In the genomic region with DNA sequence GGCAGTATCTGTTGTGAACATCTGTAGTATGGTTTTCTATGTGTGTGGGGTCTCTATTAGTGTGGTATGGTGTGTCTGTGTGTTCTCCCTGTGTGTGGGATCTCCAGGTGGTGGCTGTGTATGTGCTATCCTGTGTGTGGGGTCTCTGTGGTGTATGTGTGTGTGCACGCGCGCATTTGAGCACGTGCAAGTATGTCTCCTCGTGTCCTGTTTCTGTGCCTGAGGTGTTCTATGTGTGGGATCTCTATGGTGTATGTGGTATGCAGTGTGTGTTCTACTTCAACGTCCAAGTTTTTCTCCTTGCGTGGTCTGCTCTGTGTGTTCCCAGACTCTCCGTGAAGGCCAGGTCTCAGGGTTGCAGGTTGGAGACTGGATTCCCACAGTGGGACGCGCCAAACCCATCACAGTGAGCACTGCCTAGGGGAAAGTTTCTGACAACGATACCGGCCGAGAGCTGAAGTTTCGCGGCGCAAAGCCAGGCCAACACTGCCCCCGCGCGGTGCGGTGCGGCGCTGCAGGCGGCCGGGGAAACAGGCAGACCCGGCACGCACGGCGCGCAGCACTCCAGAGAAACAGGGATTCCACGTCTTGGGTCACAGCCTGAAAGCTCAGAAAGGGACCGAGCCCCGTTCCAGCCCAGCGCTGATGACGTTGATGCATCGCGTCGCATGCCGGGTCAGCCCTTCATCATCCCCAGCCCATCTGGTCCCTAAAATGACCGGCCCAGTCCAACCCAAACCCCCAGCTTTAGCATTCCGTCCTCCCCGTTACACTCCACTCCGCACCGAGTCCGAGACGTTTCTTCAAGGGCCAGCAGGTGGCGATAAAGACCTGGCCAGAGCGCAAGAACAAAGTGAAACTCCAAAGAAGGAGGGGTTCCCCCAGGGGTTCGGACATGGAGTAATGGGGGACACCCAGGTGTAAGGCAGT, we compare ENCODE assay signal across 8 mouse cellular contexts. TPM values are rescaled to one million over a fixed set of nuclear protein-coding genes. Genes with fewer than 3 reads are reported as not detected.
A peak's percentile ranks its signal among the peaks of the same experiment; 100 is the strongest.
DNase-seq lines count a peak whose midpoint lies in the region; ATAC-seq and TF ChIP-seq lines count a peak whose summit lies in the region.

No protein-coding gene starts in this region.

- H3K27me3 ChIP-seq in hindbrain, embryonic 12.5 days, result 0 out of 2 replicates have a peak, but pooled peaks cover under 1% of the 10 kb centered on the region
- no peaks in the 10 kb centered on the region for H3K27me3 ChIP-seq in lung, postnatal 0 days (replicated peaks; ENCODE audit: insufficient read depth, low read length)

- peak; percentile 97 for DNase-seq in NIH3T3 (ENCODE audit: low read depth)
- peak; percentile 97 to 99 for DNase-seq in cerebellum, postnatal 10 days
- peak; percentile 81 to 94 for DNase-seq in frontal cortex, postnatal 10 days (ENCODE audit: low spot score in 2 of 2)
- peak; percentile 99 for DNase-seq in layer of hippocampus, postnatal 10 days (ENCODE audit: low spot score in 2 of 2)
- peak; percentile 95 for DNase-seq in lung, postnatal 0 days (ENCODE audit: low spot score)
- peak; percentile 100 for DNase-seq in ovary, postnatal 10 days (ENCODE audit: low spot score)
- peak; percentile 85 for DNase-seq in thymus, postnatal 0 days (ENCODE audit: low spot score)

- H3K4me1 ChIP-seq in hindbrain, embryonic 12.5 days, result peaks cover 32% of the 10 kb centered on the region
- H3K4me1 ChIP-seq in lung, postnatal 0 days (ENCODE audit: insufficient read depth, low read depth, low read length), result peaks cover 8% of the 10 kb centered on the region; the same call in 1 of the 2 replicates

- 7% methylated on average over 48 of the region's 48 CpGs for WGBS in hindbrain, embryonic 12.5 days
- 4% methylated on average over 48 of the region's 48 CpGs for WGBS in lung, postnatal 0 days

- H3K27ac ChIP-seq in hindbrain, embryonic 12.5 days, result peak overlapping the region; percentile 81
- peak overlapping the region; percentile 62; the same call in 1 of the 2 replicates for H3K27ac ChIP-seq in lung, postnatal 0 days (ENCODE audit: low read length)

- H3K9ac ChIP-seq in hindbrain, embryonic 12.5 days, result peak overlapping the region; percentile 56
- 0 out of 2 replicates have a peak overlapping the region, but pooled peaks have one; percentile 29 for H3K9ac ChIP-seq in lung, postnatal 0 days (replicated peaks; ENCODE audit: low read depth)

- peak; percentile 76 for ATAC-seq in hindbrain, embryonic 12.5 days (ENCODE audit: low FRiP score)
- ATAC-seq in lung, postnatal 0 days, result peak; percentile 81

- H3K4me2 ChIP-seq in hindbrain, embryonic 12.5 days (replicated peaks), result peak overlapping the region; percentile 52
- H3K4me2 ChIP-seq in lung, postnatal 0 days (replicated peaks; ENCODE audit: low read depth, low read length), result peak overlapping the region; percentile 68

- no peaks in the 10 kb centered on the region for H3K9me3 ChIP-seq in hindbrain, embryonic 12.5 days (replicated peaks)
- no peaks in the 10 kb centered on the region for H3K9me3 ChIP-seq in lung, postnatal 0 days (ENCODE audit: low read length)

- H3K36me3 ChIP-seq in hindbrain, embryonic 12.5 days, result no peaks in the 10 kb centered on the region
- H3K36me3 ChIP-seq in lung, postnatal 0 days (ENCODE audit: insufficient read depth, low read length), result no peaks in the 10 kb centered on the region

- no peak for TF ChIP-seq EP300 in lung, postnatal 0 days (IDR thresholded peaks at IDR 0.05)

- TF ChIP-seq CTCF in lung, postnatal 0 days (IDR thresholded peaks at IDR 0.05), result peak; percentile 91

- peak overlapping the region; percentile 31 for H3K4me3 ChIP-seq in hindbrain, embryonic 12.5 days
- peak overlapping the region; percentile 35 for H3K4me3 ChIP-seq in lung, postnatal 0 days (ENCODE audit: low read depth, low read length)

RNA-seq across cellular contexts. Expression of a gene that starts 9.0 kb away (rescaled TPM):
- 1.9 and 2.2 TPM in 2 replicates for polyA plus RNA-seq in hindbrain, embryonic 12.5 days (2016; fragmentation: Nextera tagmentation; extraction: Ambion mirVana)
- total RNA-seq in layer of hippocampus, postnatal 10 days (2021), result 1 to 10 TPM; 2.0 to 3.2 TPM
- polyA plus RNA-seq in lung, postnatal 0 days (2015; fragmentation: Nextera tagmentation; extraction: Ambion mirVana), result 0.47 and 0.94 TPM in 2 replicates
- 0.90 and 1.1 TPM in 2 replicates for polyA plus RNA-seq in thymus, postnatal 0 days (2015; fragmentation: Nextera tagmentation; extraction: Ambion mirVana)

RNA-seq across cellular contexts. Expression of a gene that starts 13.2 kb away (rescaled TPM):
- 97.2 and 102 TPM in 2 replicates for polyA plus RNA-seq in hindbrain, embryonic 12.5 days (2016; fragmentation: Nextera tagmentation; extraction: Ambion mirVana)
- total RNA-seq in layer of hippocampus, postnatal 10 days (2021), result 10 to 100 TPM; 44.9 to 57.7 TPM
- polyA plus RNA-seq in lung, postnatal 0 days (2015; fragmentation: Nextera tagmentation; extraction: Ambion mirVana), result 49.4 and 50.7 TPM in 2 replicates
- 48.5 and 50.4 TPM in 2 replicates for polyA plus RNA-seq in thymus, postnatal 0 days (2015; fragmentation: Nextera tagmentation; extraction: Ambion mirVana)

RNA-seq across cellular contexts. Expression of a gene that starts 35.7 kb away (rescaled TPM):
- polyA plus RNA-seq in hindbrain, embryonic 12.5 days (2016; fragmentation: Nextera tagmentation; extraction: Ambion mirVana), result 38.9 and 40.6 TPM in 2 replicates
- 10 to 100 TPM; 34.9 to 36.1 TPM for total RNA-seq in layer of hippocampus, postnatal 10 days (2021)
- polyA plus RNA-seq in lung, postnatal 0 days (2015; fragmentation: Nextera tagmentation; extraction: Ambion mirVana), result 24.9 and 26.1 TPM in 2 replicates
- 37.8 and 44.3 TPM in 2 replicates for polyA plus RNA-seq in thymus, postnatal 0 days (2015; fragmentation: Nextera tagmentation; extraction: Ambion mirVana)

RNA-seq across cellular contexts. Expression of a gene that starts 40.3 kb away (rescaled TPM):
- polyA plus RNA-seq in hindbrain, embryonic 12.5 days (2016; fragmentation: Nextera tagmentation; extraction: Ambion mirVana), result 38.8 and 38.9 TPM in 2 replicates
- 1 to 10 TPM; 2.5 to 3.9 TPM for total RNA-seq in layer of hippocampus, postnatal 10 days (2021)
- 2.9 and 4.3 TPM in 2 replicates for polyA plus RNA-seq in lung, postnatal 0 days (2015; fragmentation: Nextera tagmentation; extraction: Ambion mirVana)
- polyA plus RNA-seq in thymus, postnatal 0 days (2015; fragmentation: Nextera tagmentation; extraction: Ambion mirVana), result 0.60 and 0.91 TPM in 2 replicates

Comparison
In these comparisons a context has a peak if more than half of its experiments do, and no peak if none do; other contexts are left out.
1. Peak in every context shown above with its lines: DNase-seq, ATAC-seq, H3K4me3 ChIP-seq and H3K27ac ChIP-seq.